Mouse (Mus musculus): ENCODE results near the gene Hist1h2bf.
"Not testable (repeated sequence)": the region's sequence is repeated elsewhere in the genome, so short reads cannot be mapped to it uniquely, and the experiment has no call there.

The Hist1h2bf gene

DNA sequence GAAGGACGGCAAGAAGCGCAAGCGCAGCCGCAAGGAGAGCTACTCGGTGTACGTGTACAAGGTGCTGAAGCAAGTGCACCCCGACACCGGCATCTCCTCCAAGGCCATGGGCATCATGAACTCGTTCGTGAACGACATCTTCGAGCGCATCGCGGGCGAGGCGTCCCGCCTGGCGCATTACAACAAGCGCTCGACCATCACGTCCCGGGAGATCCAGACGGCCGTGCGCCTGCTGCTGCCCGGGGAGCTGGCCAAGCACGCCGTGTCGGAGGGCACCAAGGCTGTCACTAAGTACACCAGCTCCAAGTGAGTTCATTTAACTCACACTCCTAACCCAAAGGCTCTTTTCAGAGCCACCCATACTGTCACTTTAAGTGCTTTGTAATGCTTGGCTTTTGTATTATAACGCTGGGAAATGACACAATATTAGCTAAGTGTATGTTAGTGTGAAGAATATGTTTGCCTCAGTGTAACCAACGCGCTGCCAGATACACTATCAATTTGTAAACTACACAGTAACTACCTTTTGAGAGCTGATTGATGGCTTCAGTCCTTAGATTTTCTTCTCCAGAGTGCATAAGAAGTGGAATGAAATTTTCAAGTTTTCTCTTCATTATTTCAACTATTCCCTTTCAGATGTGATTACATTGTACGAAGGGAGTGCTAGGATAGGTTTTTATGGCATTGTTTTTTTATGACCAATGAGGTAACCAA is 2.3 kb downstream of the Hist1h2bf start:
- not testable (repeated sequence) for DNase-seq (ENCODE audit: low read depth, low spot score)

DNA sequence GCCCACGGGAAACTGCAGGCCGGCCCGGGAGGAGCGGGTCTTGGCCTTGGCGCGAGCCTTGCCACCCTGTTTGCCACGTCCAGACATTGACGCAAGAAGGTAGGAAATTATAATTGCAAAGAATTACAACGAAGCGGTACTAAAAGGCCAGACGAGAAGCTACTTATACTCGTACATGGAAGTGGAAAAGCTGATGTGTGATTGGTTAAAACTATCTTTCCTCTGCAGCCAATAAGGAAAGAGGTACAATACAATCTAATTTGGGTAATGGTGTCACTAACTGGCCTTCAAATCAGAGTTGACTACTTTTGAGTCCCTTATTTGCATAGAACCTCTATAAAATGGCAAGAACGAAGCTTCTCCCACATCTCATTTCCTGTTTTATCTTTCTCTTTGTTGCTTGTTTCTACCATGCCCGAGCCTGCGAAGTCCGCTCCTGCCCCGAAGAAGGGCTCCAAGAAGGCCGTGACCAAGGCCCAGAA is 2.9 kb downstream of the Hist1h2bf start, which contains the start of the genes Hist1h2ae and Hist1h2bg:
Hist1h2ae (minus strand) TSS at position 199 of the 482 bp plus-strand sequence.
Hist1h2bg (plus strand) TSS at position 375 of the 482 bp plus-strand sequence.
- peak; percentile 98 for DNase-seq (ENCODE audit: low read depth, low spot score)

DNA sequence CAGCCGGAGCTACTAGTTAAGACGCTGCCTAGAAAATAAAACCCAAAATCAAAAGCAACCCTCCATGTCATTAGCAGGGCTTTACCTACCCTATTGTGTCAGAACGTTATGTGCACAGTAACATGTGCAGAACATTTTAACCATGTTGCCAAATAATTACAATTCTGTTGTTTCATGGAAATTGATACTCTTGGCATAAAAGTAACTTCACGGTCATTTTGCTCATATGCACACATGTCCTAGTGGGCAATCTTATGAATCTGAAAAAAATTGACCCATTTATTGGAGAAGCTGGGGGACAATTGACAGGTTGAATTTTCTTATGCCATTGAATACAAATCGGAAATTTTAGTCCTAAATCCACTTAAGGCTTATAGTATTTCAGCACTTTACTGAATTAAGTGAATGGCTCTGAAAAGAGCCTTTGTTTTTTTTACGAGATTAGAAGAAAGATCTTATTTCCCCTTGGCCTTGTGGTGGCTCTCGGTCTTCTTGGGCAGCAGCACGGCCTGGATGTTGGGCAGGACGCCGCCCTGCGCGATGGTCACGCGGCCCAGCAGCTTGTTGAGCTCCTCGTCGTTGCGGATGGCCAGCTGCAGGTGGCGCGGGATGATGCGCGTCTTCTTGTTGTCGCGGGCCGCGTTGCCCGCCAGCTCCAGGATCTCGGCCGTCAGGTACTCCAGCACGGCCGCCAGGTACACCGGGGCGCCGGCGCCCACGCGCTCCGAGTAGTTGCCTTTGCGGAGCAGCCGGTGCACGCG is 3.6 kb downstream of the Hist1h2bf start:
- not testable (repeated sequence) for DNase-seq (ENCODE audit: low read depth, low spot score)

DNA sequence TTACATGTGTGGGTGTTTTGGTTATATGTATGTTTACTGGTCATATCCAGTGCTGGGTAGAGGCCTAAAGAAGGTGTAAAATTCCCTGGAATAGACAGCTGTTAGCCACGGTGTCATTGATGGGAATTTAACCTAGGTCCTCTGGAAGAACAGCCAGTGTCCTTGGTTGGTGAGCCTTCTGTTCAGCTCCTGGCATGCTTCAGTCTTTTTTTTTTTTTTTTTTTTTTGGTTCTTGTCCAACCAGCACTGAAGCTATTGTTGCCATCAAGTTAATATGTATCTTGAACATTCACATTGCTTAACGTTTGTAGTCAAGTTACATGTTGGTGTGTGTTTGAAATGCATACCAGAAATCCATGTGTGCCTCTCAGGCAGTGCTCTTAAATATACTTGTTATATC is 9.5 kb downstream of the Hist1h2bf start:
- DNase-seq (ENCODE audit: low read depth, low spot score) = no peak

DNA sequence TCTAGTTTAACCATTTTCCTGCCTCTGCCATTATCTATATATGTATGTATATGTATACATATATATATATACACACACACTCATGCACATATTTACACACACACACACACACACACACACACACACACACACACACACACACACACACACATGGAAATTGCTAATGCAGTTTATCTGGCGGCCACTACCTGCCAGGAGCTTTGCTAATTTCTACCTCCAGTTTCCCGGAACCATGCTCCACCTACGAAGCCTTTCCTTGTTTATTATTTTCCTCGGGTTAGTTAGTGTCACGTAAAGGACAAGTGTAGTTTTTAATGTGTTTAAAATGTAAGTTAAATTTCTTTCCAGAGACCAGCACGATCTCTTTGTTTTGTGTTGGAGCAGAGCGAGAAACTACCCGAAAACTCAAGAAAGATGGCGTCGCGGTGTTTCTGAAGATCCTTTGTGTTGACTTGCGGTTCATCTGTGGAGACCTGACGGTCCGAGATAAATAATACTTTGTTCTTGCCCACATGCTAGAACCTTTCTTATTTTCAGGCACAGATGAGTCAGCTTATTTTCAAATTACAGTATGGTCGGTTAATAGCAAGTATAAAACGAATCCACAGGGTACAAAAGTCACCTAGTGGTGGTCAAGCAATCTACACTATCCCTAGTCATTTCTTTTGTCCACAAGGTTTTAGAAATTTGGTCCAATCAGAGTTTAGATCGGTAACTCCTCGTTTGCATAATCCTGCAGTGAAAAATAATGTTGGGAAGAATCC is 11.1 kb downstream of the Hist1h2bf start:
- peak; percentile 89 for DNase-seq (ENCODE audit: low read depth, low spot score)

DNA sequence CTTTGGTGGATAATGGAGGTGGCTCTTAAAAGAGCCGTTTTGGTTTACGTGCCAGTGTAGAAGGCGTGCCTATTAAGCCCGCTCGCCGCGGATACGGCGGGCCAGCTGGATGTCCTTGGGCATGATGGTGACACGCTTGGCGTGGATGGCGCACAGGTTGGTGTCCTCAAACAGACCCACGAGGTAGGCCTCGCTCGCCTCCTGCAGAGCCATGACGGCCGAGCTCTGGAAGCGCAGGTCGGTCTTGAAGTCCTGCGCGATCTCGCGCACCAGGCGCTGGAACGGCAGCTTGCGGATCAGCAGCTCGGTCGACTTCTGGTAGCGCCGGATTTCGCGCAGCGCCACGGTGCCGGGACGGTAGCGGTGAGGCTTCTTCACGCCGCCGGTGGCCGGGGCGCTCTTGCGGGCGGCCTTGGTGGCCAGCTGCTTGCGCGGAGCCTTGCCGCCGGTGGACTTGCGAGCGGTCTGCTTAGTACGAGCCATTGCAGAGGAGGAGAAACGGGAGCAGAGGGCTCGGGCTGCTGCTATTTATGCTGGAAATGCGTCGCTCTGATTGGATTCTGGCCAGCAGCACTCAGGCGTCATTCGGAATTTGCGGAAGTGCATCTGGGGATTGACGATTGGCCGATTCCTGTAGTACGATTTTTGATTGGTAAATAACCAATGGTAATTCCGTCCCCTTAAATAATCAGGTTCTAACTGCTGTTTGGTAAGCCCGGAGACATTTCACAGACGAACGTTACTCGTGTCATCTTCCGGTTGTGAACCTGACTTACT is 11.9 kb downstream of the Hist1h2bf start, which contains the start of gene Hist1h3e:
Hist1h3e (minus strand) TSS at position 487 of the 777 bp plus-strand sequence.
- peak; percentile 99 for DNase-seq (ENCODE audit: low read depth, low spot score)

DNA sequence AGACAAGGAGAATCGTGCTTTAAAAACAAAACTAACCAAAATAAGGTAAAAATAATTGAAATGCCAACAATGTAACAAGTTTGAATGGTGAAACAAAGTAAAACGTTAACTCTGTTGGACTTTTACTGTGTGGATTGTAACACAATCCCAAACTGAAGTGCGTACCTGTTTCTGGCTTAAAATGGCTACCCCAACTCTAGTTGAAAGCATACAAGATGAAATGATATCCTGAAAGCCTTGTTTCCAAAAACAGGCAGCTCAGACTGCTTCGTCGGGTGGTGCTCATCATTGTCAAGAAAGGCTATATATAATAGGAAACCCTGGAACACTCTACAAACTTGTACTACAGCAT is 12.5 kb downstream of the Hist1h2bf start:
- not testable (repeated sequence) for DNase-seq (ENCODE audit: low read depth, low spot score)

DNA sequence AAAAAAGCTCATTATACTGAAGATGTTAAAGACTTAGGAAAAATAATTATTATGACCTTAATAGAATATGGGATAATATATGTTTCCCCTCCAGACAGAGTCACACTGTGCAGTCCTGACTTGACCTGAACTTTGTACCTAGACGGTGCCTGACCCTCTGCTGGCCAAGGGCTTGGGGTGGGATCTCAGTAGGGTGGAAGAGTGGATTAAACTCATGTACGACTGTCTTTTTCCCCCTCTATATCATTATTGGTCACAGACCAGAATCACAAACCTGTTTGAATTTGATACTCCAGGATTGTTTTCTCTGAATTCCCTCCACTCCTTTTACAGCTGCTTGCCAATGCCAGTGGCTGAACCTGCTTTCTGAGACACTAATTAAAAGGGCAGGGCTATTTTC is 13.3 kb downstream of the Hist1h2bf start:
- not testable (repeated sequence) for DNase-seq (ENCODE audit: low read depth, low spot score)

DNA sequence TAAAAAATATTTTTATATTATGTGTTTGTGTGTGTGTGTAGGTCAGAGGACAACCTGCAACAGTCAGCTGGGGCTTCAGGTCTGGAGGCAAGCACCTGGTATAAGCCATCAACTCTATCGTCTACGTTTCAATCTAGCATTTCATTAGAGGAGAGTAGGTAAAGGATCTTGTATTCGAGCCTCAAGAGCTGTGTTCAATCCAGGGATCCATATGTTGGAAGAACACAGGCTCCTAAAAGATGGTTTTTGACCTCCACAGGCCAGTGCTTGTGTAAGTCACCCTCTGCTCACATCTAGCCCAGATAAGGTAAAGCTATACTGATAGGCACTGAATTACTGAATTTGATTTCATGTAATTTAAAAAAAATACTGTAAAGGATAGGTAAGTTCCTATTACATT is 17.1 kb downstream of the Hist1h2bf start:
- DNase-seq (ENCODE audit: low read depth, low spot score) = no peak

DNA sequence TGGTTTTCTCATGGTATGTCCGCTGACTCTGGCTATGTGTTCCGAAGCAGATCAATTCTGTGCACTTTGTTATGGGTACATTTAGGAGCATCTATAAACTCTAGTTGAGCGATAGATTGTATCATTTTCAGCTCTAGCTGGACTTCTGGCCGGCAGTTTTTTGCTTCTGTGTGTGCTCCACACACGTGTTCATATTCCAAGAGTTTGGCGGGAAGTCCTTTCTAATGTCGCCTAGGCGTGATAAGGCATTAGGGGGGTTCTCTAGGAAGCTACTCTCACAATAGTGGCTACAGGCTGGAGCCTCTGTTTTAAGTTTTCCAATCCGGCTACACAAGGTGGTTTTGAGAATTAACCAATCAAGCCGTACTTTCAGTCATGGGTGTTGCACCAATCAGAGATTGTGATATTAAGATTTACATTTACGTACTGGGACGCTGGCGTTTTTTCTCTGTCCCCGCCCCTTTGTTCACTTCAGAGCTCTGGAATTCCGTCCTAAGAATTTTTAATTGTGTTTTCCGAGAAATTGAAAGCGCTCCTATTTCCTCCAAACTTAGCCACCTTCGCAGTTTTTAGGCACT is 18.1 kb downstream of the Hist1h2bf start:
- DNase-seq (ENCODE audit: low read depth, low spot score) = peak; percentile 97

DNA sequence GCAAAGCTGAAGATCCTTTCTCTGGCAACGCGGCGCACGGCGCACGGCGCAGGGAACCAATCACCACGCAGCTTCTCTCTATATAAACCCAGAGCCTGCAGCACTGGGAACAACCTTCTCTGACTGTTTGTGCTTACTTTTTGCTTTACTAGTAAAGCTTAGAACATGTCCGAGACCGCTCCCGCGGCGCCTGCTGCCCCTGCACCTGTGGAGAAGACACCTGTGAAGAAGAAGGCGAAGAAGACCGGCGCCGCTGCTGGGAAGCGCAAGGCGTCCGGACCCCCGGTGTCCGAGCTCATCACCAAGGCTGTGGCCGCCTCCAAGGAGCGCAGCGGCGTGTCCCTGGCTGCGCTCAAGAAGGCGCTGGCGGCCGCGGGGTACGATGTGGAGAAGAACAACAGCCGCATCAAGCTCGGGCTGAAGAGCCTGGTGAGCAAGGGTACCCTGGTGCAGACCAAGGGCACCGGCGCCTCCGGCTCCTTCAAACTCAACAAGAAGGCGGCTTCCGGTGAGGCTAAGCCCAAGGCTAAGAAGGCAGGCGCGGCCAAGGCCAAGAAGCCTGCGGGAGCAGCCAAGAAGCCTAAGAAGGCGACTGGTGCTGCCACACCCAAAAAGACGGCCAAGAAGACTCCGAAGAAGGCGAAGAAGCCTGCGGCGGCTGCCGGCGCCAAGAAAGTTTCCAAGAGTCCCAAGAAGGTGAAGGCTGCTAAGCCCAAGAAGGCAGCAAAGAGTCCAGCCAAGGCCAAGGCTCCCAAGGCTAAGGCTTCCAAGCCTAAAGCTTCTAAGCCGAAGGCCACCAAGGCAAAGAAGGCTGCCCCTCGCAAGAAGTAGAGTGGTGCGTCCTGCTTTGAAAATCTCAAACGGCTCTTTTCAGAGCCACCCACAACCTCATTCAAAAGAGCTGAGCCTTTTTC is 18.8 kb downstream of the Hist1h2bf start:
- peak; percentile 93 for DNase-seq (ENCODE audit: low read depth, low spot score)

DNA sequence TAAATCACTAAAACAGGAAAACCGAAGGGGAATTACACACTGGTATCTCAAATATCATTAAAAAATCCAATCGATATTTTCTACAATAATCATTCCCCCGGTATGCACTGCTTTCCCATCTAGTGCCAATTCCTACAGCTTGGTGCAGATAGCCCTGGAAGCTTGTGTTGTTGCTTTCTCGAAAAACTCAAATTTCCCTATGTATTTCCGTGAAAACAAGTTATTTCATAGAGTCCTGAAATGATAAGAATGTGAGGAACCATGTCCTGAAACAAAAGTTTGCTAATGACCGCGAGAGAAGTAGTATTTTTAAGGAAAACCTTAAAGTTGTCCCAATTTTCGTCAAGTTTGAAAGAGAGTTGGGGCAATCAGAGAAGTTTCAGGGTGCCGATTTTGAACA is 19.6 kb downstream of the Hist1h2bf start:
- DNase-seq (ENCODE audit: low read depth, low spot score) = no peak

DNA sequence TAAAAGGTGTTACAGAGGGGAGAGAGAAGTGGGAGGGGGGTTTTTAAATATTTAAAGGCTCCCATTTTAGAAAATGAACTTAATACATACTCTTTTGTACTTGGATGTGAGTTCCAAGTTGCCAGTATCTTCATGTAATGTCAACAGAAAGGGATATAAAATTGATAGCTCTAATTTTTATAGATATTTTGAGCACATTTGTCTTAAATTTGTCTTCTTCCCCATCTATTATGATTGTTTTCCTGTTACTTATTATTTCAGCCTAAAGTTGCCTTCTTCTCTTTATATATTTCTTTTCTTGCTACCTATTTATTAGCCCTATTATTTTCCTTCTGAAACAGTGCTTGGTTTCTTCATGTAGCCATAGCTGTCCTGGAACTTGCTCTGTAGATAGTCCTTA is 21.0 kb downstream of the Hist1h2bf start, which contains the start of gene Hist1h1d:
Hist1h1d (plus strand) TSS at position 301 of the 400 bp plus-strand sequence.
- DNase-seq (ENCODE audit: low read depth, low spot score) = no peak

DNA sequence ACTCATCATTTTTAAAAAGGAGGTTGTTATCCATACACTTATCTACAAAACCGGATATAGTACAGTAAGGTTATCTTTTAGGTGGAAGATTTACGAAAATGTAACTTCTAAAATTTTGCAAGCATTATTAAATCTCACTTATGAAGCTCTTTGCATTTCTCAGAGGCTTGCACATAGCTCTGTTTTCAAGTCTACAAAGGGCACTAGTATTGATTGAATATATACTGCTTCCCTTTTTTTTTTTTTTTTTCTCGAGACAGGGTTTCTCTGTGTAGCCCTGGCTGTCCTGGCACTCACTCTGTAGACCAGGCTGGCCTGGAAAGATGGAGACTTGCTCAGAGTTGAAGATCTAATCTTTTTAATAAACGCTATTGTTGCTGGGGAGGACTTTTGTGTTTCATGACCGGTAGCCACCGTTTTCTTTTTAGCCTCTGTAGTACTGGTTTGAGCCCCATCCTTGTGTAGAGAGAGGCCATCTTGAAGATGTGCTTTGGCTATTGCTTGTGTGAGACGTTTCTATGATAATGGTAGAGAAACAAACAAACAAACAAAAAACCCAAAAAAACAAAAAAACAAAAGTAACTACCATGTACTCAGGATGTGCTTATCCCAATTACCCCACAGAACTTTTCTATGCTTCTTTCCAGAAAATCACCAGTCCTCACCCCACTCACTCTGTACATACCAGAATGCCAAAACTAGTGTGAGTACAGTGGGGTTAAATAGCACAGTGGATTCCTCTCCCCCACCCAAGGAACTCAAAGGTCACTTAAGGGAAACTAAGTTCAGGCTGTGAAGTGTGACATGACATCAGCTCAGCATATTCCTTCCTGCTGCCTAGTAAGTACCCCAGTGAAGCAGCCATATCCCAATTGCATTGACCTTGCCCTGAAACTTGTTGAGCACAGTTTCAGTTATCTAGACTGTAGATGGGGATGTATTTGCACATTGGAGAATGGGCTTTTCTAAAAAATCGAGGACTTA is 21.8 kb downstream of the Hist1h2bf start:
- DNase-seq (ENCODE audit: low read depth, low spot score) = no peak

DNA sequence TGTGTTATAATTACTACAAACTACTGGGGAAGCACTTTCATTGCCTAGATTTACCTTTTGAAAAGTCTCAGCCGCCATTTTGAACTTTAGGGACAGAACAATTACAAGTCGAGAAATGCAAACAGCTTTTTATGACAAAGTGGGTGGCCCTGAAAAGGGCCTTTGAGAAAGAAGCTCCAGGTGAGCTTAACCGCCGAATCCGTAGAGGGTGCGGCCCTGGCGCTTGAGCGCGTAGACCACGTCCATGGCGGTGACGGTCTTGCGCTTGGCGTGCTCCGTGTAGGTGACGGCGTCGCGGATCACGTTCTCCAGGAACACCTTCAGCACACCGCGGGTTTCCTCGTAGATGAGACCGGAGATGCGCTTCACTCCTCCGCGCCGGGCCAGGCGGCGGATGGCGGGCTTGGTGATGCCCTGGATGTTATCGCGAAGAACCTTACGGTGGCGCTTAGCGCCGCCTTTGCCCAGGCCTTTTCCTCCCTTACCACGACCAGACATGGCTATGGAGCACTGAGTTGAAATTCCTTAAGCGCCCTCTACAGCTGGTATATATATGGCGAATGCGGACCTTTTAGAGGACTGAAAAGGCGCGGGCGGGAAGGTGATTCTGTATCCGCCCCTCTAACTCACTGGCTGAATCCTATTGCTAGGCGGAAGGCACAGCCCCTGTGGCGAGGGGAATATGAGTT is 22.7 kb downstream of the Hist1h2bf start, which contains the start of gene Hist1h4f:
Hist1h4f (minus strand) TSS at position 503 of the 689 bp plus-strand sequence.
- DNase-seq (ENCODE audit: low read depth, low spot score) = peak; percentile 98

DNA sequence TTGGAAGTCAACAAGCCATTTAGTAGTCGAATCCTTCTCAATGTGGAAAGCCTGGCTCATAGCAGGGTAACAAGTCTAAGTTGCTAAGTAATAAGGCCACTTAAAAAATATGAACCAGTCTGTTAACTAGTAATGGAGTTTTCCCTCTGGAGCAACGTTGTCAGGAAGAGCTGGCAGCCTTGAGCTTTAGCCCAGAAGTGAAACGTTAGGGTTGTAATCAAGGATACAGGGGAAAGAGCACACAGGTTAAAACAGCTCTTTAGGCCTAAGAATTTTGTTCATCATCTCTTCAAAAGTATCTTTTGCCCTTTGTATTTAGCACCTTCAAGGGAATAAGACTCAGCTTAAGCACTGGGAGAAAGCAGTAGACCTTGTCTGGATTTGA is 23.2 kb downstream of the Hist1h2bf start:
- no peak for DNase-seq (ENCODE audit: low read depth, low spot score)

DNA sequence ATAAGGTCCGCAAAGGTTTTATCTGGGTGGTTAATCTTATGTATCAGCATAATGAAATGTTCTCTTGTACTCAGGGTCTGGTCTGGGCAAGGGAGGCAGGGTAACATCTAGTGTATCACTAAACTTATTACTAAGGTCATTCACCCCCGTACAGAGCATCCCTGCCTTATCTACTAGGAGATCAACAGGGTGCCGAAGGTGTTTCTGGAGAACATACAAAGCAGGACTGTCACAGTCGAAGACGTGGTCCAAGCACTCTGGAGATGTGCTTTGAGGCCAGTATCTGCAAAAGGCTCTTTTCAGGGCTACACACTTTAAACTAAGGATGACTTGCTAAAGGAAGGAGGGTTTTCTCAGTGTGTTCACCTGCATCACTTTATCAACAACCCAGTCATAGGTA is 27.3 kb downstream of the Hist1h2bf start:
- no peak for DNase-seq (ENCODE audit: low read depth, low spot score)

DNA sequence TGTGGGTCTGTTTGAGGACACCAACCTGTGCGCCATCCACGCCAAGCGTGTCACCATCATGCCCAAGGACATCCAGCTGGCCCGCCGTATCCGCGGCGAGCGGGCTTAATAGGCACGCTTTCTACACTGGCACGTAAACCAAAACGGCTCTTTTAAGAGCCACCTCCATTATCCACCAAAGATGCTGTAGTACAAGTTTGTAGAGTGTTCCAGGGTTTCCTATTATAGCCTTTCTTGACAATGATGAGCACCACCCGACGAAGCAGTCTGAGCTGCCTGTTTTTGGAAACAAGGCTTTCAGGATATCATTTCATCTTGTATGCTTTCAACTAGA is 29.2 kb downstream of the Hist1h2bf start:
- DNase-seq (ENCODE audit: low read depth, low spot score) = not testable (repeated sequence)
